12 mouse cellular contexts compared by ENCODE assay signal in genomic region chr5:52145684-52146083, GRCm38 (mm10). TPM values are rescaled to one million over a fixed set of nuclear protein-coding genes. Genes with fewer than 3 reads are reported as not detected.
A peak's percentile ranks its signal among the peaks of the same experiment; 100 is the strongest.
DNase-seq lines count a peak whose midpoint lies in the region; ATAC-seq and TF ChIP-seq lines count a peak whose summit lies in the region.
"Had no signal": no experiment of that assay in that cellular context is flagged by ENCODE, and none has a peak within 500 bp of the region (broad histone marks: within the 10 kb centered on the region; RNA-seq: fewer than 3 reads in every experiment).

No protein-coding gene starts in this region.

- no peak overlapping the region for H3K4me3 ChIP-seq in hindbrain, embryonic 11.5 days (ENCODE audit: low read depth, low read length)
- H3K4me3 ChIP-seq in hindbrain, embryonic 10.5 days, result no peak overlapping the region
- H3K4me3 ChIP-seq in G1E (ENCODE audit: low read depth, low read length), result no peak overlapping the region

- peak; percentile 27; the same call in 1 of the 2 replicates for ATAC-seq in hindbrain, embryonic 11.5 days (ENCODE audit: low FRiP score)
- ATAC-seq in G1E (ENCODE audit: extremely low read depth, insufficient number of reproducible peaks, low FRiP score, poor library complexity, severe bottlenecking), result 0 out of 2 replicates have a peak, but pooled peaks have one; percentile 30
- peak; percentile 21; the same call in 1 of the 2 replicates for ATAC-seq in megakaryocyte progenitor cell, adult 5-6 weeks (replicated peaks; ENCODE audit: poor library complexity)

- no peak overlapping the region for H3K9ac ChIP-seq in hindbrain, embryonic 11.5 days (ENCODE audit: low read depth, low read length)

- no peak overlapping the region for H3K27ac ChIP-seq in hindbrain, embryonic 11.5 days (ENCODE audit: low read depth, low read length)
- H3K27ac ChIP-seq in hindbrain, embryonic 10.5 days, result no peak overlapping the region
- H3K27ac ChIP-seq: macrophage had no signal

- no peak for DNase-seq in hindbrain, embryonic 11.5 days (ENCODE audit: low spot score)
- DNase-seq in hindbrain, embryonic 10.5 days (ENCODE audit: low spot score), result no peak
- no peak for DNase-seq in G1E (ENCODE audit: low spot score)
- DNase-seq in c-Kit-positive CD71-positive TER-119-positive erythroid progenitor cells, embryonic 14.5 days (ENCODE audit: low spot score), result peak; percentile 8
- DNase-seq in kidney, postnatal 4 days, result no peak
- no peak for DNase-seq in layer of hippocampus, adult 18-20 months (ENCODE audit: low spot score in 2 of 2)
- DNase-seq in thymus, postnatal 0 days (ENCODE audit: low spot score), result no peak
- DNase-seq: cerebellum, adult 11 months; kidney, postnatal 10 days; thymus, postnatal 25 days had no signal

- no peaks in the 10 kb centered on the region for H3K36me3 ChIP-seq in hindbrain, embryonic 11.5 days (ENCODE audit: control insufficient read depth, insufficient read depth, low read length)
- peaks cover 80% of the 10 kb centered on the region for H3K36me3 ChIP-seq in hindbrain, embryonic 10.5 days
- H3K36me3 ChIP-seq in G1E (replicated peaks), result peaks cover 66% of the 10 kb centered on the region

- no peaks in the 10 kb centered on the region for H3K4me1 ChIP-seq in hindbrain, embryonic 11.5 days (replicated peaks; ENCODE audit: control insufficient read depth, insufficient read depth, low read length)
- H3K4me1 ChIP-seq in hindbrain, embryonic 10.5 days (replicated peaks), result no peaks in the 10 kb centered on the region
- H3K4me1 ChIP-seq in G1E (ENCODE audit: insufficient read depth, low read depth, low read length), result peaks cover 12% of the 10 kb centered on the region

- TF ChIP-seq CTCF in G1E (IDR thresholded peaks at IDR 0.05; ENCODE audit: low read depth, low read length), result no peak

- no peak overlapping the region for H3K4me2 ChIP-seq in hindbrain, embryonic 11.5 days (replicated peaks; ENCODE audit: low read depth, low read length)

- no peaks in the 10 kb centered on the region for H3K27me3 ChIP-seq in hindbrain, embryonic 11.5 days (ENCODE audit: control insufficient read depth, insufficient read depth, low read length)
- H3K27me3 ChIP-seq in hindbrain, embryonic 10.5 days (ENCODE audit: insufficient read depth, poor library complexity, severe bottlenecking), result no peaks in the 10 kb centered on the region
- no peaks in the 10 kb centered on the region for H3K27me3 ChIP-seq in G1E (ENCODE audit: insufficient read depth, low read length)

- no peaks in the 10 kb centered on the region for H3K9me3 ChIP-seq in hindbrain, embryonic 11.5 days (ENCODE audit: control insufficient read depth, low read length)
- H3K9me3 ChIP-seq in hindbrain, embryonic 10.5 days, result no peaks in the 10 kb centered on the region
- H3K9me3 ChIP-seq in G1E (replicated peaks), result no peaks in the 10 kb centered on the region

- WGBS in hindbrain, embryonic 11.5 days, result 91% methylated on average over 6 of the region's 6 CpGs
- 91% methylated on average over 6 of the region's 6 CpGs for WGBS in hindbrain, embryonic 10.5 days

RNA-seq across cellular contexts. Expression of gene Dhx15, which starts 44.6 kb away (rescaled TPM):
- 103 TPM in 2 replicates for polyA plus RNA-seq in hindbrain, embryonic 11.5 days (2014; fragmentation: Nextera tagmentation; extraction: Ambion mirVana)
- polyA plus RNA-seq in hindbrain, embryonic 10.5 days (2016; fragmentation: Nextera tagmentation; extraction: Ambion mirVana), result 174 and 201 TPM in 2 replicates
- total RNA-seq in G1E (2014; fragmentation: Nextera tagmentation) (231 and 237 TPM in 2 replicates), G1E (2017) (262 and 303 TPM in 2 replicates)
- 96.8 and 101 TPM in 2 replicates for polyA plus RNA-seq in G1E (2012)
- 305 and 320 TPM in 2 replicates for total RNA-seq in megakaryocyte progenitor cell, adult 5-6 weeks (2015)
- total RNA-seq in megakaryocyte progenitor cell, adult 5-6 weeks (2017), result 315 and 364 TPM in 2 replicates
- total RNA-seq in layer of hippocampus, adult 18-20 months (2021), result 10 to 100 TPM; 90.4 to 91.8 TPM
- polyA plus RNA-seq in thymus, postnatal 0 days (2015; fragmentation: Nextera tagmentation; extraction: Ambion mirVana), result 150 and 160 TPM in 2 replicates
